Mouse (Mus musculus) liver, postnatal 0 days (tissue): ENCODE results near the gene Plpp7. TPM values are rescaled to one million over a fixed set of nuclear protein-coding genes. Genes with fewer than 3 reads are reported as not detected.

Experiments used
- ATAC-seq: fragments of 200-750 bp; cut with Nextera tagmentation; 2 replicates; pipeline ENCODE4 v1.8.0; 2017; ENCODE audit warnings: mild to moderate bottlenecking, moderate library complexity
- DNase-seq: peaks from one replicate; pipeline ENCODE4 v3.0.0-alpha.2; 2016
- H3K27ac ChIP-seq: fragments of 300-500 bp; sonication (generic); 2 replicates; pipeline ENCODE4 v1.5.1; 2014; ENCODE audit warnings: antibody characterized with exemption, moderate library complexity, mild to moderate bottlenecking, low read depth
- H3K27me3 ChIP-seq: fragments of 300-500 bp; sonication (generic); 2 replicates; pipeline ENCODE4 v1.6.1; 2014; ENCODE audit warnings: low read length, control low read depth, mixed read lengths; ENCODE audit not compliant: insufficient read depth
- H3K36me3 ChIP-seq: fragments of 300-500 bp; sonication (generic); replicated peaks from 2 replicates; pipeline ENCODE4 v1.6.1; 2014; ENCODE audit warnings: mild to moderate bottlenecking, control low read depth, low read length, moderate library complexity, mixed read lengths; ENCODE audit not compliant: insufficient read depth
- H3K4me1 ChIP-seq: fragments of 300-500 bp; sonication (generic); 2 replicates; pipeline ENCODE4 v1.6.1; 2014; ENCODE audit warnings: antibody characterized with exemption, mild to moderate bottlenecking, control low read depth; ENCODE audit not compliant: insufficient read depth
- H3K4me2 ChIP-seq: fragments of 300-500 bp; sonication (generic); 2 replicates; pipeline ENCODE4 v1.6.1; 2014; ENCODE audit warnings: low read depth, mild to moderate bottlenecking, low read length, moderate library complexity, mixed read lengths
- H3K4me3 ChIP-seq: fragments of 300-500 bp; sonication (generic); 2 replicates; pipeline ENCODE4 v1.5.1; 2014; ENCODE audit warnings: low read depth, low read length
- H3K9ac ChIP-seq: fragments of 300-500 bp; sonication (generic); replicated peaks from 2 replicates; pipeline ENCODE4 v1.6.1; 2014; ENCODE audit warnings: mild to moderate bottlenecking, moderate library complexity
- H3K9me3 ChIP-seq: fragments of 300-500 bp; sonication (generic); 2 replicates; pipeline ENCODE4 v1.6.1; 2016; ENCODE audit warnings: mild to moderate bottlenecking, control low read depth, low read length, mixed read lengths
- CTCF ChIP-seq: sonication (generic); IDR thresholded peaks from 2 replicates; pipeline ENCODE4 v1.5.1; 2016; ENCODE audit warnings: antibody characterized with exemption, low read depth
- EP300 ChIP-seq: IDR thresholded peaks from 2 replicates; pipeline ENCODE4 v1.6.1; 2016; ENCODE audit warnings: antibody characterized with exemption, low read depth, mild to moderate bottlenecking
- WGBS: fragments of 180-500 bp; shearing (Covaris S2); extraction: QIAGEN DNeasy Blood & Tissue Kit; methylation state at CpG from one replicate; pipeline ENCODE4 v1.1.7; 2014; ENCODE audit not compliant: insufficient replicate concordance; 5-methylcytosine and 5-hydroxymethylcytosine counted together
- polyA plus RNA-seq: library from polyadenylated mRNA; unstranded; fragments of >200 nt; fragmentation: Nextera tagmentation; extraction: Ambion mirVana; gene quantifications from 2 replicates; pipeline ENCODE4 v1.2.1, GENCODE M21; 2015

The Plpp7 gene
- polyA plus RNA-seq, 1 experiment from 2014 or later = 1.7 TPM

DNA sequence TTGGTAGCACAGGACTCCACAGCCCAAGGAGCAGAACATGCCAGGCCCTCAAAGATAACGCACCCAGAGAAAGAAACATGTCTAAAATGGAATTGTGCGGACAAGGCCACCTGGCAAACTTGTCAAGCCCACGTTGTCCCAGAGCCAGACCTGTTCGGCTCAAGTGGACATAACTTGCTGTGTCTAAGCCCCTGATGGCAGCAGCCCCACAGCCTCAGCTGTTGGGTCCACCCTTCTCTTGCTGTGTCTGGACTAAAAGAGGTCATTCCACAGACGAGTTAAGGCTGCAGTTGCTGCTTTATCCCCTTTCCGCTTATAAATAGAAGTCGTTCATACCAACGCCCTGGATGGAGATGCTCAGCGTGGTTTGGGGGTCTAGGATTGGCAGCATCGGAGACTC lies 38.8 kb upstream of the Plpp7 start:
- H3K9me3 ChIP-seq = no peaks in the 10 kb centered on the region
- no peak for ATAC-seq
- 86% methylated on average over 10 of the region's 10 CpGs for WGBS
- H3K4me1 ChIP-seq = peaks cover 12% of the 10 kb centered on the region
- no peaks in the 10 kb centered on the region for H3K27me3 ChIP-seq
- H3K4me2 ChIP-seq = no peak overlapping the region
- no peak for TF ChIP-seq CTCF
- no peak for TF ChIP-seq EP300
- no peak for DNase-seq
- no peak overlapping the region for H3K27ac ChIP-seq
- peaks cover 10% of the 10 kb centered on the region for H3K36me3 ChIP-seq
- H3K4me3 ChIP-seq = no peak overlapping the region
- H3K9ac ChIP-seq = no peak overlapping the region

DNA sequence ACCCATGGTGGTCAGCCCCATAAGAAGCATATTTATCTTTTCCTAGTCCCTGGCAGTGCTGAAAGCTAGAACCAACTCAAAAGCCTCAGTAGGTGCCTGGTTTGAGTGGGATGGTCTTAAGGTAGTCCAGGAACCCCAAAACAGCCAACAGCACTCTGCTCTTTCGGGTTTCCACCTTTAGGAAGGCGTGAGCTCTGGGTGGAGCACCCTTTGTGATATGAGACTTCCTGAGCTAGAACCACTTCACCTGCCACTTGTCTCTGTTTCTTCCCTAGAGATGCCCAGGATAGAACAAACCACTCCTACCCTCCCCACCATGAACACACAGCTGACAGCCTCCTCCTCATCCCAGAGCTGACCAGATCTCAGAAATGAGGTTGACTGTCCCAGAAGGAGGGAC lies 38.0 kb upstream of the Plpp7 start:
- H3K4me3 ChIP-seq = no peak overlapping the region
- H3K27ac ChIP-seq = no peak overlapping the region
- DNase-seq (no peak), ATAC-seq (no peak)
- TF ChIP-seq EP300 = no peak
- TF ChIP-seq CTCF = no peak
- WGBS = 55% methylated on average over 2 of the region's 2 CpGs
- no peak overlapping the region for H3K9ac ChIP-seq
- no peak overlapping the region for H3K4me2 ChIP-seq
- no peaks in the 10 kb centered on the region for H3K27me3 ChIP-seq
- H3K9me3 ChIP-seq = no peaks in the 10 kb centered on the region
- H3K36me3 ChIP-seq = peaks cover 2% of the 10 kb centered on the region
- peaks cover 16% of the 10 kb centered on the region for H3K4me1 ChIP-seq

DNA sequence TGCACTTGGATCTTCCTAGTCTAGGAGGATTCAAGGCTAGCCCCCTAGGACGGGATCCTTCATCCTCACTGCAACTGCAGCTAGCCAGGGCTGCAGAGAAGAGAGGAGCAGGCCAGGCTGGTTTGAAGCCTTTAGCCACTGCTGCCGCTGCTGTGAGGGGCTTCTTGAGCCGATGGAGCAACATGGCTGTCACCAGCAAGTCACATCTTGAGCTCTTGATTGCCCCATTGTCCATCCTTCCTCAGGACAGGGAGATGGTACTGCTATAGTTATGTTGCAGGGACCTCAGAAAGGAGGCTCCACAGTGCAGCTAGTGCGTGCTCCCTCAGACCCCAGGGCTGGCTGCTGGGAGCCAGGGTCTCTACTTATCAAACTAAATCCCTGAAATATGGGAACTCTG lies 37.5 kb upstream of the Plpp7 start:
- Histone ChIP-seq H3K4me3 (no peak overlapping the region), H3K4me1 (peaks cover 19% of the 10 kb centered on the region), H3K9ac (no peak overlapping the region), H3K27ac (no peak overlapping the region), H3K4me2 (no peak overlapping the region), H3K9me3 (no peaks in the 10 kb centered on the region), H3K36me3 (no peaks in the 10 kb centered on the region), H3K27me3 (no peaks in the 10 kb centered on the region)
- WGBS = 69% methylated on average over 4 of the region's 4 CpGs
- DNase-seq (no peak), ATAC-seq (no peak)
- no peak for TF ChIP-seq CTCF
- TF ChIP-seq EP300 = no peak

DNA sequence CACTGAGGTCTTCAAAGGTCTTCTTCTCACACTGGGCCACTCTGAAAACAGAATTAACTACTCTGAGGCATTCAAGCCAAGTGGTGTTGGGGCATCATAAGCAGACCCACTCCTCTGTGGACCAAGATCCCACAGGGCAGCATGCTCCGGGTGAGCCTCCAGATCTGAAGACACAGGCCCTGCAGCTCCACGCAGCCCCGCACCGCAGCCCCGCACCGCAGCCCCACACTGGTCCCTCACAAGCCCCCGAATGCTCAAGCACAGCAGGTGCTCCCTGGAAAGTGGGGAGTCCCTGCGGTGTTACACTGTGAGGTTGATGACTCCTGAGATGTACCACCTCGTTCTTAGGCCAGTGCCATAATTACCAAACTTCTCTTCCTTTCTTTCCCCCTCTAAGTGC lies 37.1 kb upstream of the Plpp7 start:
- H3K9ac ChIP-seq = no peak overlapping the region
- DNase-seq = no peak
- TF ChIP-seq CTCF (no peak), EP300 (no peak)
- H3K27me3 ChIP-seq = no peaks in the 10 kb centered on the region
- H3K27ac ChIP-seq = no peak overlapping the region
- H3K4me2 ChIP-seq = no peak overlapping the region
- H3K4me3 ChIP-seq = no peak overlapping the region
- no peaks in the 10 kb centered on the region for H3K36me3 ChIP-seq
- H3K4me1 ChIP-seq = peaks cover 22% of the 10 kb centered on the region
- no peak for ATAC-seq
- WGBS = 84% methylated on average over 9 of the region's 9 CpGs
- H3K9me3 ChIP-seq = no peaks in the 10 kb centered on the region

DNA sequence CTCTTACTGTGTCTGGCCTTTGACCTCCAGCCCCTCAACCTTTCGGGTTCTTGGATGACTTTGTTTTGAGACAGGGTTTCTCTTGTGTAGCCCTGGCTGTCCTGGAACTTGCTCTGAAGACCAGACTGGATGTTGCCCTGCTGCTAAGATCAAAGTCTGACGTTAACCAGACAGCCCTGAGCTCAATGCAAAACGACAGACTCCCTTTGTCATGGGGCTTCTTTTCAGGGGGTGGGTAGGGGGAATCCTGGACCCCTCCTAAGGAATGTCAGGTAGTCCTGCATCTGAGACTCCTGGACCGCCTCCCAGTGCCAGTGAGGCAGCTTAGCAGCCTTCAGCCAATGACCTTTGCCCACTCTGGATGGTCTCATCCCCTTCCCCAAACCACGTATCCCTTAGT lies 36.6 kb upstream of the Plpp7 start:
- 59% methylated on average over 5 of the region's 5 CpGs for WGBS
- H3K27ac ChIP-seq = no peak overlapping the region
- no peak for DNase-seq
- TF ChIP-seq CTCF (no peak), EP300 (no peak)
- no peak for ATAC-seq
- H3K4me3 ChIP-seq = no peak overlapping the region
- H3K27me3 ChIP-seq = no peaks in the 10 kb centered on the region
- H3K4me2 ChIP-seq = no peak overlapping the region
- no peaks in the 10 kb centered on the region for H3K9me3 ChIP-seq
- no peak overlapping the region for H3K9ac ChIP-seq
- H3K36me3 ChIP-seq = no peaks in the 10 kb centered on the region
- peaks cover 27% of the 10 kb centered on the region for H3K4me1 ChIP-seq

DNA sequence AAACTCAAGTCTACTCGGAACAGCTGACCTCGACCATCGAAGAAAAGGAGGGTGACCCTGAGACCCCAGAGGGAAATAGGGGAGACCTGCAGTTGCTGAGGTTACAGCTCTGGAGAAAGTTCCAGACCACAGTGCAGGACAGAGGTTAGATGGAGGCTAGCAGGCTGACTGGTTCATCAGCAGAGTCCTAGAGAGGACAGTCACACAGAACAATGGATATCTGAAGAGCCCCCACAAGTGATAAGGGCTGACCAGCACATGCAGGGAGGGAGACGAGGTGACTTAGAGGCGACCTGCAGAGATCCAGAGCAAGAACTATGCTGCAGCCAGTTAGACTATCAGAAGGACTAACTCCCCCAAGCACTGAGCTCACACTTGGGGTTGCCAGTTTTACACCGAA lies 35.7 kb upstream of the Plpp7 start:
- DNase-seq (no peak), ATAC-seq (no peak)
- WGBS = 63% methylated on average over 6 of the region's 6 CpGs
- Histone ChIP-seq H3K9me3 (no peaks in the 10 kb centered on the region), H3K27ac (no peak overlapping the region), H3K4me3 (no peak overlapping the region), H3K4me1 (peaks cover 29% of the 10 kb centered on the region), H3K27me3 (no peaks in the 10 kb centered on the region), H3K9ac (no peak overlapping the region), H3K4me2 (no peak overlapping the region), H3K36me3 (no peaks in the 10 kb centered on the region)
- TF ChIP-seq EP300 (no peak), CTCF (no peak)

DNA sequence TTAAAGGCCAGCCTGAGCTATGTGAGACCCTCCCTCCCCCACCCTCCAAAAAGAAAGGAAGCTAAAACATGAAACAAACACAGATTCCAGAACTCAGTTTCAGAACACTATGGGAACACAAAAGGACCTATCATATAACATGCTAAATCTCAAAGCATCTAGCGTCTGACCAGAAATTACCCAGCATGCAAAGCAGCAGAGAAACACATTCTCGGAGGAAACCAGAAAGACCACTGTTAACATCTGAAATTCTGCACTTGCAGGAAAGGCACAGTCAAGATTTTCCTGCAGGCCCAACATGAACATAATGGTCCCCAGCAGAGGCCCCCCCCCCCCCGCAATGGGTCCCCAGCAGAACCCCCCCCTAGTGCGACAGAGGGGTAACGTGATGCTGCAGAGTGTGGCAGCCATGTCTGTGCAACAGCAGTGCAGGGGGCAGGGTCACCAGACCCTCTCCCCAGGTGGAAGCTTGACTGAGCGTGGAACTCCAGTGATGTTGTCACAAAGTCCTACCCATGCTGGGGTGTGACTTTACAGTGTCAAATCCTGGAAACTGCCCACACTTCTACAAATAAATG lies 35.0 kb upstream of the Plpp7 start:
- H3K4me2 ChIP-seq = no peak overlapping the region
- no peaks in the 10 kb centered on the region for H3K27me3 ChIP-seq
- 64% methylated on average over 6 of the region's 6 CpGs for WGBS
- ATAC-seq (no peak), DNase-seq (no peak)
- no peak for TF ChIP-seq CTCF
- no peaks in the 10 kb centered on the region for H3K36me3 ChIP-seq
- no peaks in the 10 kb centered on the region for H3K9me3 ChIP-seq
- peaks cover 29% of the 10 kb centered on the region for H3K4me1 ChIP-seq
- H3K9ac ChIP-seq = no peak overlapping the region
- H3K27ac ChIP-seq = 0 out of 2 replicates have a peak overlapping the region, but pooled peaks have one; percentile 67
- H3K4me3 ChIP-seq = no peak overlapping the region
